Mouse (Mus musculus) bone marrow, adult 2 months (tissue): ENCODE data around the gene Cys1. TPM values are rescaled to one million over a fixed set of nuclear protein-coding genes. Genes with fewer than 3 reads are reported as not detected.

Experiments
- H3K27ac ChIP-seq: fragments of 200-500 bp; 2 replicates; pipeline ENCODE4 v1.5.1; 2012; ENCODE audit warnings: low read depth, mild to moderate bottlenecking, control low read depth, inconsistent platforms, low read length; ENCODE audit not compliant: control insufficient read depth, poor library complexity, insufficient read depth
- H3K4me1 ChIP-seq: fragments of 200-500 bp; 2 replicates; pipeline ENCODE4 v1.6.1; 2011; ENCODE audit warnings: low read length; ENCODE audit not compliant: control insufficient read depth, insufficient read depth
- H3K4me3 ChIP-seq: fragments of 200-500 bp; replicated peaks from 2 replicates; pipeline ENCODE3; 2011; ENCODE audit warnings: mild to moderate bottlenecking, low read depth, low read length, control low read depth; ENCODE audit not compliant: control insufficient read depth
- CTCF ChIP-seq: fragments of 200-500 bp; IDR thresholded peaks from 2 replicates; pipeline ENCODE4 v1.5.1; 2011; ENCODE audit warnings: low read length, control low read depth; ENCODE audit not compliant: control insufficient read depth, insufficient read depth
- POLR2A ChIP-seq: fragments of 200-500 bp; IDR thresholded peaks from 2 replicates; pipeline ENCODE4 v1.6.1; 2011; ENCODE audit warnings: low read depth, mild to moderate bottlenecking, control low read depth, low read length, borderline replicate concordance; ENCODE audit not compliant: control insufficient read depth
- WGBS: fragments of 180-500 bp; shearing (Covaris S2); methylation state at CpG from one replicate; pipeline ENCODE4 v1.1.7; 2018; 5-methylcytosine and 5-hydroxymethylcytosine counted together
- polyA plus RNA-seq: library from polyadenylated mRNA; stranded (reverse); fragments of >200 nt; gene quantifications from 2 replicates; pipeline ENCODE4 v1.2.4, GENCODE M21; 2011; ENCODE audit warnings: low replicate concordance; ENCODE audit not compliant: missing spikeins, insufficient read depth, insufficient read length

Cys1 gene
- polyA plus RNA-seq: 0.56 and 3.0 TPM in 2 replicates

- no peak within 1 kb of the TSS; the same call in 1 of the 2 replicates for H3K27ac ChIP-seq
Observed at GRCm38 (mm10) chr12:24681286-24682023, at the start of gene Cys1. Gene Cys1, minus strand, starts transcription at chr12:24681813.

GRCm38 (mm10) chr12:24724369-24724768 lies 42.8 kb upstream of the Cys1 start:
- TF ChIP-seq CTCF (no peak), POLR2A (no peak)
- Histone ChIP-seq H3K4me3 (no peak overlapping the region), H3K4me1 (no peaks in the 10 kb centered on the region; the same call in 1 of the 2 replicates), H3K27ac (no peak overlapping the region)
- 59% methylated on average over 2 of the region's 2 CpGs for WGBS

More at GRCm38 (mm10) chr12:24681286-24682023, at the start of gene Cys1:
- WGBS: 6% methylated on average over 20 of the region's 20 CpGs
- Histone ChIP-seq H3K4me1 (no peaks in the 10 kb centered on the region), H3K4me3 (no peak within 1 kb of the TSS)
- no peak for TF ChIP-seq POLR2A
- no peak for TF ChIP-seq CTCF

GRCm38 (mm10) chr12:24723859-24724258 lies 42.2 kb upstream of the Cys1 start:
- TF ChIP-seq POLR2A (no peak), CTCF (no peak)
- Histone ChIP-seq H3K4me1 (no peaks in the 10 kb centered on the region; the same call in 1 of the 2 replicates), H3K27ac (no peak overlapping the region), H3K4me3 (no peak overlapping the region)
- 27% methylated on average over 4 of the region's 4 CpGs for WGBS

GRCm38 (mm10) chr12:24723434-24723833 lies 41.8 kb upstream of the Cys1 start:
- H3K27ac ChIP-seq: no peak overlapping the region
- WGBS: 18% methylated on average over 2 of the region's 2 CpGs
- no peaks in the 10 kb centered on the region; the same call in 1 of the 2 replicates for H3K4me1 ChIP-seq
- TF ChIP-seq CTCF (no peak), POLR2A (no peak)
- H3K4me3 ChIP-seq: no peak overlapping the region

- no peak overlapping the region for H3K27ac ChIP-seq
- 55% methylated on average over 4 of the region's 4 CpGs for WGBS
- TF ChIP-seq POLR2A (no peak), CTCF (peak; percentile 80)
- H3K4me1 ChIP-seq: no peaks in the 10 kb centered on the region
- H3K4me3 ChIP-seq: no peak overlapping the region
Observed at GRCm38 (mm10) chr12:24716721-24717301, 35.2 kb upstream of the Cys1 start.

GRCm38 (mm10) chr12:24715268-24715896 lies 33.8 kb upstream of the Cys1 start:
- no peak overlapping the region for H3K4me3 ChIP-seq
- no peak overlapping the region; the same call in 1 of the 2 replicates for H3K27ac ChIP-seq
- no peak for TF ChIP-seq POLR2A
- TF ChIP-seq CTCF: no peak
- no peaks in the 10 kb centered on the region; the same call in 1 of the 2 replicates for H3K4me1 ChIP-seq
- 56% methylated on average over 2 of the region's 2 CpGs for WGBS

GRCm38 (mm10) chr12:24714579-24715255 lies 33.1 kb upstream of the Cys1 start:
- H3K4me3 ChIP-seq: no peak overlapping the region
- TF ChIP-seq CTCF: no peak
- 68% methylated on average over 5 of the region's 5 CpGs for WGBS
- H3K27ac ChIP-seq: peak overlapping the region; percentile 22; the same call in 1 of the 2 replicates
- no peaks in the 10 kb centered on the region; the same call in 1 of the 2 replicates for H3K4me1 ChIP-seq
